Mouse (Mus musculus): Measurements from ENCODE around the gene Tecpr2.
A peak's percentile ranks its signal among the peaks of the same experiment; 100 is the strongest.

The Tecpr2 gene

DNA sequence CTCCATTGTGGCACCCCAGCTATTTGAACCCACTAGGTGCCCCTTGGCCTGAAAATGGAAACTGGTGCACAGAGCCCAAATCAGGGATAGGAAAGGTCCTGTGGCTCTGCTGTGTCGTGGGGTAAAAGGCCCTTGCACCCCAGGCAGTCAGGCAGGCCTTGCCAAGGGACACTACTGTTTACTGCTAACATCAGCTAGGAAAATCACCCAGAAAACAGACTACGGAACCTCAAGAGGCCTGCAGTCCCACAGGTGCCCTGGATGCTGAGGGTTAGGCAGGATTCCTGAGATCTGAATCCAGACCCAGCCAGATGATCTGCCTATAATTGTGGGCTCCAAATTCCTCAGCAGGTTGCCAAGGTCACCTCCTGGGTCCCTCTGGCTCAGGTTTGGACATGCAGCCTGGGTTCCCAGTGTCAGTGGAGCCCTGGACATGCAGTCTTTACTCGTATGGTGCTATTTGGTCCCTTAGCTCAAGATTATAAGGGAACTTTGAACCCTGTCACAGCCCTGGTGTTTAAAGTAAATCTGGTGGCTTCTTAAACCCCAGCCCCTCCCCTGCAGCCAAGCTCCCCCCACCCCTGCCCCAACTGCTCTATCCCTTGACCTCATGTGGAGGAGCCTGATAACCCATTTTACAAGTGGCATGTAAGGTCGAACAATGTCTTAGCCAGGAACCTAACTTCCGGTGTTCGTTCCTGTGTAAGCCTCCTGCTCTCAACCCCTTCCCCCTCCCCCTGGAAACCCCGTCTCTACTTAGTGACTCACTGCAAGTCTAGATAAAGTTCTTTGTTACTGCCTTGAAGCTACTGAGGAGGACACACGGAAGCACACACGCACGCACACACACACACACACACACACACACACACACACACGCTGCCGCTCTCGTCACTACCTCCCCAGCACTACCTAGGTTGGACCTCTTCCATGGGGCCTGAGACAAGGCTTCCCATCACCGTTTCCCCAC is 118.4 kb downstream of the Tecpr2 start:
- peak; percentile 66 for DNase-seq (ENCODE audit: low spot score)

DNA sequence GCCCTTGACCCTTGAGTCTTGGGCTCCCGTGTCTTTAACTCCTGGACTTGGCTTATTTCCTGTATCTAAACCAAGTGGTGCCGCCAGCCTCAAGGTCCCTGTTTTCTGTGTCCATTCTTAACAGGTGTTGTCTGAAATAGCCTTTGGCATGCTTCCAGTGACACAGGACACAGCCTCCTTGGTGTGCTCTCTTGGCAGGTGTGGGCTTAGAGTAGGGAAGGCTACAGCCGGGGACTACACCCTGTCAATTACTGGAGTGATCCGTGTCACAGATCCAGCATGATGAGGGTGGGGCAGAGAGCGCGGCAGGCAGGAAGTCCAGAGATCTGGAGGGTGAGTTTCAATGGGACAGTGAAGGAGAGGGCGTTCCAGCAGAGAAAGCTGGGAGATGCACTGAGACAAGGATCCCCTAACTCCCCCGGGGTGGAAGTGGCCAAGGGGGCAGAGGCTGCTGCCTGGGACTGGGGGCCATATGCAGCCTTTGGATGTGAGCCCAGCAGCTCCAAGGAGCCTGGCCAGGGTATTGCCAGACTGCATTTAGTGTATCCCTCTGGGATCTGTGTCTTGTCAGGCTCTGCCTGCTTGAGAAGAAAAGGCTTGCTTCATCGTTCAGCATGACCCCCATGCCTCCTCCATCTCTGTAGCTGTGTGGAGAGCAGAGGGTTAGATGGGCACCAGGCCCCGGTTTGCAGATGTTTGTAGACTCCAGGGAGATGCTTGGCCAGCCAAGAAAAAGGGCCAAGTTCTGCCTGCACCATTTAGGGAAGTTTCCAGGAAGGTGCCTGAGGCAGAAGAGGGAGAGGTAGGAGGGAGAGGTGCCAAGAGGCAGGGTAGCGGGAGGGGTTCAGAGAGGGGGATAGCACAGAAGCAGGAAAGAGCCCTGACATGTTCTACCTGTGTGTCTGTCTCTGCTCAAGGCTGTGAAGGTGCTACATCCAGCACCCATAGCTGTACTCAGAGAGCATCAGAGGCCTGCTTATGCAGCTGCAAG is 119.7 kb downstream of the Tecpr2 start:
- DNase-seq (ENCODE audit: low spot score), result peak; percentile 84

DNA sequence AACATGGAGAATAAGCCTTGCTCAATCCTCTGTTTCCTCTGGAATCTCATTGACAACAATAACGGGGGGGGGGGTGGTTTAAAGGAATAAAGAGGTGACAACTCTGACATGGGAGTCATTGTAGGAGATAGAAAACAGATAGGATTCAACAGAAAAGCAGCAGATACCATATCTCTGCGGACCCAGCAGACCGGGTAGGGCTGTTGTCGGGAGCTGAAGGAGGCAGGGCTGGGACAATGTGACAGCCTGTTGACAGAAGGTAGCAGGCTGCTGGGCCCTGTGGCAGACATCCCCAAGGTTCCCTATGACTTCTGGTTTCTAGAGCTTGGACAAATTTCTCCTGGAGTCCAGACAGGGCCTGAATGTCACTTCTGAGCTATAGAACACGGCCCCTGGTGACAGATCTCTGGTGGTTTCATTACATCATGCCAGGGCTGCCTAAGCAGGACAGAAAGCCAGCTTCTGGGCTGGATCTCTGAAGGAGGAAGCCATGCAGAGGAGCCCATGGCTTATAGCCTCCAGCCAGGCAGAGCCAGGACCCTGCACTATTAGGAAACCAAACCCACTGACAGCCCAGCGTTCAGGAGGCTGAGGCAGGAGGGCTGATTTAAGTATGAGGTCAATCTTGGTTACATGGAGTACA is 120.7 kb downstream of the Tecpr2 start:
- peak; percentile 42 for DNase-seq (ENCODE audit: low spot score)

GRCm38 (mm10) chr12:111016807-111017206 is 127.7 kb downstream of the Tecpr2 start:
- DNase-seq (ENCODE audit: low spot score), result no peak

- no peak for DNase-seq (ENCODE audit: low spot score)
Measured at GRCm38 (mm10) chr12:111018068-111018467, 129.0 kb downstream of the Tecpr2 start.

GRCm38 (mm10) chr12:111019086-111019485 is 130.0 kb downstream of the Tecpr2 start:
- DNase-seq (ENCODE audit: low spot score), result no peak

DNA sequence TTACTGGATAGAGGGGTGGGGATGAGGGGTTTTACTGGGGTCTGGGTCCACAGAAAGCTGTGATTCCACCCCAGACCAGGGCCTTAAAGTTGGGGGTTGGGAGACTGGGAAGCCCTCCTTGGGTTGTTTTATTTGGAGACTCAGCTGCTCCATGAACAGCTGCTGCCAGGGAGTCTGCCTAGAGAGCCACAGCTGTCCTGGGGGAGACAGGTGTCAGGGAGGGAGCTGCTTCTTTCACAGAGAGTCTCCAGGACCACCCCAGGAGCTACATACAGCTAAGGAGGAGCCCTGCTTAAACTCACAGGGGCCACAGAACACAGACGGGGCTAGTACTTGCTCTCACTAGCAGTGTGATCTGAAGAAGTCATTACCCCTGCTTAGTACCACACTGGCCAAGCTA is 132.1 kb downstream of the Tecpr2 start:
- no peak for DNase-seq (ENCODE audit: low spot score)

- DNase-seq (ENCODE audit: low spot score), result no peak
Measured at GRCm38 (mm10) chr12:111021577-111021976, 132.5 kb downstream of the Tecpr2 start.
